Mouse (Mus musculus): Measurements from ENCODE around the gene Hormad1. TPM values are rescaled to one million over a fixed set of nuclear protein-coding genes. Genes with fewer than 3 reads are reported as not detected.

Gene Hormad1
- not detected for polyA plus RNA-seq (2017; shearing (Covaris generic))

- ATAC-seq = no peak
Measured at GRCm38 (mm10) chr3:95559437-95559836, at the start of gene Hormad1. TSS of gene Hormad1 (plus strand) at chr3:95559677.

GRCm38 (mm10) chr3:95511611-95512180 lies 47.8 kb upstream of the Hormad1 start:
- ATAC-seq = peak; percentile 99

GRCm38 (mm10) chr3:95516614-95517041 lies 42.8 kb upstream of the Hormad1 start:
- ATAC-seq = no peak

GRCm38 (mm10) chr3:95517493-95517898 lies 42.0 kb upstream of the Hormad1 start:
- peak; percentile 69 for ATAC-seq

- no peak for ATAC-seq
Measured at GRCm38 (mm10) chr3:95518891-95519290, 40.6 kb upstream of the Hormad1 start.

GRCm38 (mm10) chr3:95519315-95519714 lies 40.2 kb upstream of the Hormad1 start:
- ATAC-seq = no peak

- no peak for ATAC-seq
Measured at GRCm38 (mm10) chr3:95520100-95520499, 39.4 kb upstream of the Hormad1 start.

GRCm38 (mm10) chr3:95521168-95521567 lies 38.3 kb upstream of the Hormad1 start:
- no peak for ATAC-seq

GRCm38 (mm10) chr3:95523662-95524061 lies 35.8 kb upstream of the Hormad1 start:
- peak; percentile 91 for ATAC-seq

GRCm38 (mm10) chr3:95524673-95525072 lies 34.8 kb upstream of the Hormad1 start:
- no peak for ATAC-seq

- no peak for ATAC-seq
Measured at GRCm38 (mm10) chr3:95526111-95526510, 33.4 kb upstream of the Hormad1 start.

GRCm38 (mm10) chr3:95526622-95527211 lies 32.8 kb upstream of the Hormad1 start, which contains the start of gene Ctss:
TSS of gene Ctss (plus strand) at chr3:95526786.
- ATAC-seq = peak; percentile 42

- ATAC-seq = no peak
Measured at GRCm38 (mm10) chr3:95529814-95530213, 29.7 kb upstream of the Hormad1 start.

GRCm38 (mm10) chr3:95531025-95531424 lies 28.5 kb upstream of the Hormad1 start:
- no peak for ATAC-seq

- ATAC-seq = no peak
Measured at GRCm38 (mm10) chr3:95533364-95533763, 26.1 kb upstream of the Hormad1 start.

GRCm38 (mm10) chr3:95534927-95535326 lies 24.6 kb upstream of the Hormad1 start:
- ATAC-seq = no peak

- ATAC-seq = no peak
Measured at GRCm38 (mm10) chr3:95538936-95539335, 20.5 kb upstream of the Hormad1 start.

GRCm38 (mm10) chr3:95539837-95540236 lies 19.6 kb upstream of the Hormad1 start:
- ATAC-seq = no peak

- peak; percentile 57 for ATAC-seq
Measured at GRCm38 (mm10) chr3:95541186-95541585, 18.3 kb upstream of the Hormad1 start.

GRCm38 (mm10) chr3:95542171-95542570 lies 17.3 kb upstream of the Hormad1 start:
- no peak for ATAC-seq

GRCm38 (mm10) chr3:95542981-95543380 lies 16.5 kb upstream of the Hormad1 start:
- no peak for ATAC-seq

- ATAC-seq = no peak
Measured at GRCm38 (mm10) chr3:95550176-95550575, 9.3 kb upstream of the Hormad1 start.

- ATAC-seq = no peak
Measured at GRCm38 (mm10) chr3:95553986-95554385, 5.5 kb upstream of the Hormad1 start.

- ATAC-seq = no peak
Measured at GRCm38 (mm10) chr3:95560738-95561137, 1.3 kb downstream of the Hormad1 start.

- ATAC-seq = no peak
Measured at GRCm38 (mm10) chr3:95561826-95562225, 2.3 kb downstream of the Hormad1 start.

Data from activated CD4-positive, CD25-positive, alpha-beta regulatory T cell, adult 4 months (primary cell).